Mouse (Mus musculus) limb, embryonic 14.5 days (tissue): ENCODE measurements around the gene Lce1b. TPM values are rescaled to one million over a fixed set of nuclear protein-coding genes. Genes with fewer than 3 reads are reported as not detected.

Experiments
- ATAC-seq: fragments of 200-750 bp; cut with Nextera tagmentation; 2 replicates; pipeline ENCODE4 v1.8.0; 2017; ENCODE audit warnings: low read depth, moderate number of reproducible peaks, moderate TSS enrichment; ENCODE audit not compliant: low FRiP score
- DNase-seq: peaks from one replicate; pipeline ENCODE4 v3.0.0-alpha.2; 2015; ENCODE audit warnings: low spot score
- H3K27ac ChIP-seq: fragments of 300-500 bp; sonication (generic); replicated peaks from 2 replicates; pipeline ENCODE4 v1.5.1; 2014; ENCODE audit warnings: low read depth, mild to moderate bottlenecking, low read length, moderate library complexity, mixed read lengths
- H3K27me3 ChIP-seq: fragments of 300-500 bp; sonication (generic); 2 replicates; pipeline ENCODE4 v1.6.1; 2014; ENCODE audit warnings: low read length, mixed read lengths; ENCODE audit not compliant: control insufficient read depth, insufficient read depth
- H3K36me3 ChIP-seq: fragments of 300-500 bp; sonication (generic); 2 replicates; pipeline ENCODE4 v1.6.1; 2014; ENCODE audit warnings: mild to moderate bottlenecking, low read length, moderate library complexity, mixed read lengths; ENCODE audit not compliant: control insufficient read depth, insufficient read depth
- H3K4me1 ChIP-seq: fragments of 300-500 bp; sonication (generic); 2 replicates; pipeline ENCODE4 v1.6.1; 2014; ENCODE audit warnings: antibody characterized with exemption, low read length, mixed read lengths; ENCODE audit not compliant: control insufficient read depth, insufficient read depth
- H3K4me2 ChIP-seq: fragments of 300-500 bp; sonication (generic); replicated peaks from 2 replicates; pipeline ENCODE4 v1.6.1; 2014; ENCODE audit warnings: low read depth, mild to moderate bottlenecking, low read length, moderate library complexity; ENCODE audit not compliant: severe bottlenecking
- H3K4me3 ChIP-seq: fragments of 300-500 bp; sonication (generic); replicated peaks from 2 replicates; pipeline ENCODE4 v1.5.1; 2014; ENCODE audit warnings: low read length
- H3K9ac ChIP-seq: fragments of 300-500 bp; sonication (generic); 2 replicates; pipeline ENCODE4 v1.6.1; 2014; ENCODE audit warnings: mild to moderate bottlenecking, low read depth, low read length, moderate library complexity; ENCODE audit not compliant: severe bottlenecking
- H3K9me3 ChIP-seq: fragments of 300-500 bp; sonication (generic); 2 replicates; pipeline ENCODE4 v1.6.1; 2016; ENCODE audit warnings: low read length; ENCODE audit not compliant: control insufficient read depth
- POLR2A ChIP-seq: fragments of 200-500 bp; IDR thresholded peaks from 2 replicates; pipeline ENCODE4 v1.8.0; 2012; ENCODE audit warnings: inconsistent platforms, mild to moderate bottlenecking, moderate library complexity, borderline replicate concordance; ENCODE audit not compliant: insufficient read depth, insufficient read length; ENCODE audit errors: extremely low read depth
- WGBS: fragments of 180-500 bp; shearing (Covaris S2); extraction: QIAGEN DNeasy Blood & Tissue Kit; methylation state at CpG from one replicate; pipeline ENCODE4 v1.1.7; 2014; 5-methylcytosine and 5-hydroxymethylcytosine counted together
- polyA plus RNA-seq, 2 experiments: library from polyadenylated mRNA; depleted of rRNA in 1 of 2; stranded (reverse) in 1 of 2; unstranded in 1 of 2; fragments of >200 nt; fragmentation: Nextera tagmentation in 1 of 2; extraction: Ambion mirVana in 1 of 2; gene quantifications; 2 replicates each; pipeline versions ENCODE4 v1.2.1 to v1.2.3; 2012 to 2014

Gene Lce1b
- polyA plus RNA-seq, 2 experiments: not detected

DNA sequence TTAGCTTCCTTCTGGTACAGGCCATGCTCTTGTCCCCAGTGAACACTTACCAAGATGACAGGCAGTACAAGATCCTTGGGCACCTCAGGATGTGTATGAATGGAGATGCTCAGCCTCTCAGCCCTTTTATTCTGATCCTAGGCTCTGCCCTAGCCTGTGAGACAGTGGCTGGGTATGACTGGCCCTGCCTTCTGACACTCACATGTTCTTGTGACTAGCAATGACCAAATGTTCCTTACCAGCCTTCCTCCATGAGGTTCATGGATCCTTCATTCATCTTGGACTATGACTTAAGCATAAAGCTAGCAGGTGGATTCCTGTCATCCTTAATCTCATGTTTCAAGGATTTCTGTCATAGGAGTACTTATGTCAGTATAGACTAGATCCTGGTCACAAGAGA is 13.5 kb upstream of the Lce1b start, which contains the start of gene Lce1a2:
TSS of gene Lce1a2 (minus strand) at position 101 of the 400 bp plus-strand sequence.
- Histone ChIP-seq H3K9ac (no peak within 1 kb of the TSS), H3K36me3 (no peaks in the 10 kb centered on the region), H3K4me3 (no peak within 1 kb of the TSS), H3K9me3 (no peaks in the 10 kb centered on the region), H3K4me1 (no peaks in the 10 kb centered on the region), H3K27ac (no peak within 1 kb of the TSS), H3K4me2 (no peak within 1 kb of the TSS), H3K27me3 (no peaks in the 10 kb centered on the region)
- ATAC-seq (no peak), DNase-seq (no peak)
- no peak for TF ChIP-seq POLR2A

DNA sequence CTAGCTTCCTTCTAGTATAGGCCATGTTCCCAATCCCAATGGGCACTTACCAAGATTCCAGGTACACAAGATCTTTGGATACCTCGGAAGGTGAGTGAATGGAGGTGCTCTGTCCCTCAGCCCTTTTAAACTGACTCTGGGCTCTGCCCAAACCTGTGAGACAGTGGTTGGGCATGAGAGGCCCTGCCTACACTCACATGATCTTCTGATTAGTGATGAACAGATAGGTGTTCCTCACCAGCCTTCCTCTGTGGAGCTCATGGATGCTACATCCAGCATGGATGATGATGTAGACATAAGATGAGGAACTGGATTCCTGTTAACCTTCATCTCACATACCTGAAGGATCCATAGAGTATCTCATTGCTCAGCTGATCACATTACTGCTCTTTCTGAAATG is 8.5 kb downstream of the Lce1b start, which contains the start of gene Lce1a1:
TSS of gene Lce1a1 (minus strand) at position 101 of the 400 bp plus-strand sequence.
- Histone ChIP-seq H3K27ac (no peak within 1 kb of the TSS), H3K4me1 (no peaks in the 10 kb centered on the region), H3K36me3 (no peaks in the 10 kb centered on the region), H3K4me2 (no peak within 1 kb of the TSS), H3K9me3 (no peaks in the 10 kb centered on the region), H3K27me3 (no peaks in the 10 kb centered on the region), H3K4me3 (no peak within 1 kb of the TSS), H3K9ac (no peak within 1 kb of the TSS)
- TF ChIP-seq POLR2A: no peak
- WGBS: 79% methylated on average over 1 of the region's 1 CpGs
- ATAC-seq (no peak), DNase-seq (no peak)

DNA sequence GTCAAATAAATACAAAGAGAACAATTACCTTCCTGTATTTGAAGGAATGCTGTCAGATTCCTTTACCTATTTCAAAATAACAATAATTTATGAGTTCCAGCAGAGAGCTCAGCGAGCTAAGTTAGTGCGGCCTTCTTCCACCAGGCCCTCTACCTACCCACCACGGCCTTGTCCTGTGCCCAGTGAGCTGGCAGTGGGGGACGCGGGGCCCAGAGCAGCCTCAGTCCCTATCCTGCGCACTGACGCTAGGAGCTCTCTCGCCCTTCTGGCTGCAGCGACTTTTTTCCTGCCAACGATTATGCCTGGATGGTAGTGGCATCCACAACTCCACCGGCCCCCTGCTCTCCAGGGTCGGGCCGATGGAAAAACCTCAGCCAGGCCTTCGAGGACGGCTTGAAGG is 16.9 kb downstream of the Lce1b start:
- TF ChIP-seq POLR2A: no peak
- no peak overlapping the region for H3K4me3 ChIP-seq
- no peaks in the 10 kb centered on the region for H3K9me3 ChIP-seq
- WGBS: 88% methylated on average over 15 of the region's 15 CpGs
- H3K4me1 ChIP-seq: no peaks in the 10 kb centered on the region
- ATAC-seq (no peak), DNase-seq (no peak)
- no peaks in the 10 kb centered on the region for H3K36me3 ChIP-seq
- H3K4me2 ChIP-seq: no peak overlapping the region
- no peak overlapping the region for H3K27ac ChIP-seq
- no peak overlapping the region for H3K9ac ChIP-seq
- no peaks in the 10 kb centered on the region for H3K27me3 ChIP-seq

DNA sequence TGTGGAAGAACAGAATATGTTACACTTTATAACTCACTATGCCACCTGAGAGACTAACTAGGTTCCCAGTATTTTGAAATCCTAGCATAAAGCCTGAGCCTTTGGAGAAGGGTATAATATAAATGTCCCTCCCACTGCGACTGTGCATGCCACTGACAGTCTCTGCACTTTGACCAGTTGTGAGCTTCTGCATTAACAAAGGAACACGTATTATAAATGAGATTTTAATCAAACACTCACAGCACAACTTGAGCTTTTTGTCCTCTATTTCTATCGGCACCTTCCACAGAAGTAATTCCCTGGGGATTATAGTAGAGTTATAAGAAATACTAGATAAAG is 18.1 kb downstream of the Lce1b start:
- no peak overlapping the region for H3K4me2 ChIP-seq
- no peaks in the 10 kb centered on the region for H3K36me3 ChIP-seq
- TF ChIP-seq POLR2A: no peak
- no peaks in the 10 kb centered on the region for H3K9me3 ChIP-seq
- no peak overlapping the region for H3K27ac ChIP-seq
- 83% methylated on average over 3 of the region's 3 CpGs for WGBS
- no peak overlapping the region for H3K9ac ChIP-seq
- no peak for DNase-seq
- no peaks in the 10 kb centered on the region for H3K27me3 ChIP-seq
- no peak overlapping the region for H3K4me3 ChIP-seq
- no peaks in the 10 kb centered on the region for H3K4me1 ChIP-seq
- no peak for ATAC-seq

DNA sequence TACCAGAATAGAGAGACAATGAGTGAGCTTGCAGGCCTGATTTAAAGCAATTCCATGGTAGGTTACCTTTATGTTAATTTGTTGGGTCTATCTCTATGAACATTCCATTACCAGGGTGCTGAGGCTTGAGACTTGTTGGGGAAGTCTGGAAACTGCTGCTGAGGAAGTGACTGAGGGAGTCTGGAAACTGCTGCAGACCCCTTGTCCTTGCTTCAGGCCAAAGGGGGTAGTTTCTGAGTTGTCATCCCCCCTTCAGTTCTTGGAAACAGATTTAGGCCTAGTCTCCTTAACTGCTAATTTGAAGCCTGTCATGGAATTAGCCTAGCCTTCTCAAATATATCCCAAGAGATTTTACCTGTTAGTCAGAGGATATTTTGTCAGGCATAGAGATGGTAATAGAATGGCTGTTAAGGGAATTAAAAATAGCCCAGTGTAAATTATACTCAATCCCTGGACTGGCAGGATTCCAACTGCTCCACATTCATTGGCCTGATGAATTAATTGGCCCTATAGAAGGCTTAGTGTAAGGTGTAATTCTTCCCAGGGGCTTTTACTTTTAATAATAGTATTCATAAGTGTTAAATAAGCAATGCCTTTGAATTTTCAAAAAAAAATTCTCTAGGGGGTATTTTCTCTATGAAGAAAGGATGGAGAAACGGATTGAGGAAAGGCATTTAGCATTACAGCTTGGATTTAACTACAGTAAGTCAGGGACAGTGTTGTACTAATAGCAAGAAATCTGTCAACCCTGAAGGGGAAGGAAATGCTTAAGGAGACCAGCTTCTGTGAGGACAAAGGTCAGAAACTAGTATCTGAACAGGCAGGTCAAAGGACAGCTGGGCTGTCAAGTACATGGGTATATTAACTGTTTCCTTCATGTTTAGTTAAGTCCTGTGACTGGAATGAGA is 18.7 kb downstream of the Lce1b start:
- no peak overlapping the region for H3K27ac ChIP-seq
- DNase-seq (no peak), ATAC-seq (no peak)
- WGBS: 22% methylated on average over 1 of the region's 1 CpGs
- H3K4me1 ChIP-seq: no peaks in the 10 kb centered on the region
- no peak for TF ChIP-seq POLR2A
- no peak overlapping the region for H3K4me2 ChIP-seq
- no peaks in the 10 kb centered on the region for H3K27me3 ChIP-seq
- H3K9ac ChIP-seq: no peak overlapping the region
- H3K4me3 ChIP-seq: no peak overlapping the region
- no peaks in the 10 kb centered on the region for H3K36me3 ChIP-seq
- H3K9me3 ChIP-seq: no peaks in the 10 kb centered on the region
